Mouse (Mus musculus) cerebellum, adult (tissue): ENCODE data around the gene Gas1.

Experiments
- ATAC-seq: cut with Nextera tagmentation; 2 replicates; pipeline ENCODE4 v1.9.2; 2017; ENCODE audit warnings: mild to moderate bottlenecking, moderate library complexity, mixed read lengths; ENCODE audit not compliant: insufficient number of reproducible peaks, low FRiP score, low TSS enrichment

Gene Gas1

GRCm38 (mm10) chr13:60177106-60177796, at the start of gene Gas1:
Gas1 (minus strand) TSS chr13:60177365.
- peak; percentile 51; the same call in 1 of the 2 replicates for ATAC-seq

GRCm38 (mm10) chr13:60226251-60226836, 49.2 kb upstream of the Gas1 start:
- no peak for ATAC-seq

GRCm38 (mm10) chr13:60225736-60226135, 48.6 kb upstream of the Gas1 start:
- ATAC-seq, result no peak

DNA sequence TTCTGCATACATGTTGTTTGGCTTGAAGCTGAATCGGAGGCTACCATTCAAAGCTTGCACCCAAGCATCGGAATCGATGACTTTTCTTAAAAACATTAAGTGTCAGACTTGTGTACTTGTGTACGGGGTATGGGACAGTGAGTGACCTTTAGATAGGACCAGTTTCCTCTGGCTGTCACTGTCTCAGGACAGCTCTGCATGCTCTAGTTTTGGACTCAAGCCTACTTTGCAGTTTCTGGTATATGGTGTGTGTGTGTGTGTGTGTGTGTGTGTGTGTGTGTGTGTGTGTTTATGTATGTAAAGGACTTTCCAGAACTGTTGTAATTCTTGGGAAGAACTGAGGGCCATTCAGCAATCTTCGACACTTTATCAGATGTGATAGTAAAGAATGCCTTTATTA, 48.1 kb upstream of the Gas1 start:
- ATAC-seq, result no peak

DNA sequence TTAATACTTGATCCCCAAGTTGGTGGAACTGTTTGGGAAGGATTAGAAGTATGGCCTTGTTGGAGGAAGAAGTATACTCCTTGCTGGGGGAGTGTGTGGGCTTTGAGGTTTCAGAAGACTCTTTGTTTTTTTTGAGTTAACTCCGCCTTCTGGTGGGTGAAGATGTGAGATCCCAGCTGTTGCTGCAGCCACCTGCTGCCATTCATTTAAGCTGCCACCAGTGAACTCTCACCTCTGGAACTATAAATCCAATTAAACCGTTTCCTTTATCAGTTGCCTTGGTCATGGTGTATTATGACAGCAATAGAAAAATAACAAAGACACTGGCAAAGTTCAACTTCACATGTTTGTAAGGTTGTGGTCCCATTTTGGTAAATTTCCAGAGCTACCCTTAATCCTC, 46.6 kb upstream of the Gas1 start:
- ATAC-seq, result no peak

DNA sequence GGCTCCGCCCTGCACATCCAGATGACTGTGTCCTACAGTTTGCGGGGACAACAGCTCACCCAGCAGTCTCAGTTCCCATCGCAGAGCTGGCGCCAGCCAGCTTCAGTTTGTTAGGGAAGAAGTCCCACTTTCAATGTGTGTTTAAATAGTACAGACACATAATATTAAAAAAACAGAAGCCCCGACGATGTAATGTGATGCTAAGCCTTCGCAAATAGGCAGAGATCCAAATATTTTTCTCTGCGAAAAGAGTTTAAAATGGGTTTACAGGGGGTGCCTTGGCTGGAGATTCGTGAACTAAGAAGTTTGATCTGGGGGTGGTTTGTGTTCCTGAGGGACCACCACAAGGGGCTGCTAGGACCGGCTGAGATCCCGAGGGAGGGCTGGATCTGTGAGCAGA, 45.2 kb upstream of the Gas1 start:
- no peak for ATAC-seq

GRCm38 (mm10) chr13:60213896-60214295, 36.7 kb upstream of the Gas1 start:
- ATAC-seq, result no peak

- ATAC-seq, result no peak
Measured at GRCm38 (mm10) chr13:60207135-60207601, 30.0 kb upstream of the Gas1 start.

- no peak for ATAC-seq
Measured at GRCm38 (mm10) chr13:60204746-60205145, 27.6 kb upstream of the Gas1 start.

GRCm38 (mm10) chr13:60193273-60193672, 16.1 kb upstream of the Gas1 start:
- ATAC-seq, result no peak

GRCm38 (mm10) chr13:60189923-60190322, 12.8 kb upstream of the Gas1 start:
- no peak for ATAC-seq

DNA sequence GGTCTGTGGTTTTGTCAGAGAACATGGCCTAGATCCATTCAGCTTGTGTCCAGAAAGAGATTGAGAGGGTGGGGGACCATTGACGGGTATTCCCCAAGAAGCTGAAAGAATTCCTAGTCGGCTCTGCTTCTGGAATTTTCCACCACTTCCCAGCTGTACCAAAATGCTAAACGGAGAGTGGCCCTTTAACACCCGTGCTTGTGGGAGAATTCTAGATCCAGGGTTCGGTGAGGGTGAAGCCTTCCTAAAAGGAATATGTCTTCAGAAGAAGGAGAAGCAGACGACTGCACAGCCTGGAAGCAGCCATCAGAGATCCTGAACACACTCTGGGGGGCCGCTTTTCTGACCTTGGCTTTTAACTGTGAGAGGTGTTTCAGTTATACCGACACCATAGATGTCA, 11.8 kb upstream of the Gas1 start:
- no peak for ATAC-seq

DNA sequence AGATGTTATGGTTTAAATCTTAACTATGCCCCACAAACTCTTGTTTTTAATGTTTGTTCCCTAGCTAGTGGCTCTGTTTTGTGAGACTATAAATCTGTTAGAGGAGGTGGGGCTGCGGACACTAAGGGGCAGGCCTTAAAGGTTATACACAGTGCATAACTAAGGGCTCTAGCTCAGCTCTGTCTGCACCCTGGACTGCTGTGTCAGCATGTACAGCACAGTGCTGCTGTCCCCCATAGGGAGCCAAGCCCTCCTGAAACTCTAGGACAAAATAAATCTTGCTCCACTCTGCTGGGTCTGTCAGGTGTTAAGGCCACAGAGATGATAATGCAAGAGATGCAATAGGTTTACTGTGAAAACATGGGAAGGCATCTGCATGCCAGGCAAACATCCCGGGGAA, 10.1 kb upstream of the Gas1 start:
- ATAC-seq, result no peak

DNA sequence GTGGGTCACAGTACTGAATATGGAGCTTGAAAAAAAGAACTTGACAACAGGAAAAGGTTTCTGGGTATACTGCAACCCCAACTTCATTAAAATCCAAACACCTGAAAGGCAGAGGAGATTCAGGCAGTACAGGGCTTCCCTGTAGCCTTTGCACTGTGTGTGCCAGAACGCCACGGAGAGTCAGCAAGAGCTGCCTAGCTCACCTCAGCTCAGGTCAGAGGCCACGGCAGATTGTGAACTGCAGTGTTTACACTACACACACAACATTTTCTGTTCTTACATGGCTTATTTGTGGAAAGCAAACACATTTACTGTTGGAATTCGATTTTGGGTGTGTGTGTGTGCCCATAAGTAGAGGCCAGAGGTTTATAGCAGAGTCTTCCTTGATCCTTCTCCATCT, 5.2 kb upstream of the Gas1 start:
- ATAC-seq, result no peak

GRCm38 (mm10) chr13:60179641-60180040, 2.5 kb upstream of the Gas1 start:
- ATAC-seq, result no peak

GRCm38 (mm10) chr13:60178416-60178815, 1.3 kb upstream of the Gas1 start:
- peak; percentile 65 for ATAC-seq

DNA sequence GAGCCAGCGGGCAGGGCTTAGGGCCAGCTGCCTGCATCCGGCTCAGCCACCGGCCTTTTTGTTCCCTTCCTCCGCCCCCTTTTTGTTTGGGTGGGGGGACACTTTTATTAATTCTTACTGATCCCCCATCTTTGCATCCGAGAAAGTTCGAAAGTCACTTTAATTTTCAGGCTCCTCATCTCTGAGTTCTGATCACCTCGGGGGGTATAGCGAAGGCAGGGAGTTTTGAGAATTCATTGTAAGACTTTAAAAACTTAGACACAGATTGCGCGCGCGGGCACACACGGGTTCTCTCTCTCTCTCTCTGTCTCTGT, 589 bp upstream of the Gas1 start:
- ATAC-seq, result no peak

- ATAC-seq, result 0 out of 2 replicates have a peak, but pooled peaks have one; percentile 2
Measured at GRCm38 (mm10) chr13:60176776-60177105, 424 bp downstream of the Gas1 start.

DNA sequence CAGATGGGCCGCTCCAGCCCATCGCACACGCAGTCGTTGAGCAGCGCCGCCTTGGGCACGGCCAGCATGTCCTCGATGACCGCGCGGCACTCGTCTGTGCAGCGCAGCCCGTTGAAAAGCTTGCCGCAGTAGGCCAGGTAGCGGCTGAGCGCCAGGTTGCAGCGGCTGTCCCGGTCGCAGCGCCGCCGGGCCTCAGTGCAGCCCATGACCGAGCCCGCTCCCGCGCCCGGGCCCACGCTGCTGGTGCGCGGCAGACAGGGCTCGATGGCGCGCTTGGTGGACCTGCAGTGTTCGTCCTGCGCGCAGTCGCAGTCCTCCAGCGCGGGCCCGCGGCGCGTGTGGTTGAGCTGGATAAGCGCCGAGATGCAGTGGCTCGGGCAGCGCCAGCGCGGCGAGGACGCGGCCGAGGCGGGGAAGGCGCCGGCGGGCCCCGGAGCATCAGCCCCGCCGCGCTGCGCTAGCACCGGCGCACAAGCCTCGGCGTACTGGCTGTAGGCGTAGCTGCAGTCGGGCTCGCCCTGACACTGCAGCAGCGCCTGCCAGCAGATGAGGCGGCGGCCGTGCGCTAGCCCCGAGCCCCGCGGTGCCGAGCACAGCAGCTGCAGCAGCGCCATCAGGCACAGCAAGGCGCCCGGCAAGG, 909 bp downstream of the Gas1 start:
- no peak for ATAC-seq

DNA sequence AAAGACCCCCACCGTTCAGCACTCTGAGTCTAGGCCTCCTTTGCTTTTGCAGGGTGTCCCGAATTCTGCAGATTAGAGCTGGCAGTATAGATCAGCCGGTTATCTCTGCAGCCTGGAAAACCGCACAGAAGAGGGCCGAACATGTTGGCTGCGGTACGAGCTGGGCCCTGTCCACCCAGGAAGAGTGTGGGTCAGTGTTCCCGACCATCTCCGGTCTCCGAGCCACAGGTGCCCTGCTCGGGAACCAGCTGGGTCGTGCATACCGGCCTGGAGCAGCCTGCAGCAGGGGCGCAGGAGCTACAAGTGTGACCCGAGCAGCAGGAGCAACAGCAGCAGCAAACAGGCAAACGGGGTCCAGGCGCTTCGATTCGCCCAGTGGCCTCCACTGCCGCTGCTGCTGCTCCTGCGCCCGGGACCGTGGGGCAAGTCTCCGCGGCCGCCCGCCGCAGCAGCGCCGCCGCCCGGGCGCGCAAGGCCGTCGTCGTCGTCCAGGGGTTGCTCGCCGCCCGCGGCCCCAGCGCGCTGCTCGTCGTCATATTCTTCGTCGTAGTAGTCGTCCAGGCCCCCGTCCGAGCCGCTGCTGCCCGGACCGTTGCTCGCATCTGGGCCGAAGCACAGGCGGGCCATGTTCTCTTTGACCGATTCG, 1.6 kb downstream of the Gas1 start:
- no peak for ATAC-seq

DNA sequence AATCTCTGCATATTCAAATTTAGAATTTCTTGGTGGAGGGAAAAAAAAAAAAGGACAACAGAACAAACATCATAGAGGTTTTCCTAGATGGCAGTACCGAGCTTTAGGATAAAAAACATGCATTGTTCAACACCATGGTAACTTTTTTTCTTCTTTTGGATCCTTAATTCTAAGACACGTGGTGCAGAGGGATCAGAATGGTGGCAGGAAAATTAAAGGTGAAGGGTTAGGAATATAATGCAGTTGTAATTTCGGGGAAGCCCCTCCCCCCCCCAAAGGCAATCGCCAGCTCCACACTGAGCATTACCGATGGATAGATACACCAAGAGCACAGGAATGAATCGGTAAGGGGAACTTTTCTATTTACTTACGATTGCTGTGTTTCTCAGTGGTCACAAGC, 2.2 kb downstream of the Gas1 start:
- ATAC-seq, result no peak
